Mouse (Mus musculus) hindbrain, postnatal 0 days (tissue): ENCODE data around the gene Dnaja4. TPM values are rescaled to one million over a fixed set of nuclear protein-coding genes. Genes with fewer than 3 reads are reported as not detected.

ENCODE experiments used
- ATAC-seq: fragments of 200-750 bp; cut with Nextera tagmentation; 2 replicates; pipeline ENCODE4 v1.8.0; 2017; ENCODE audit warnings: mild to moderate bottlenecking, moderate TSS enrichment, moderate library complexity
- DNase-seq: peaks from one replicate; pipeline ENCODE4 v3.0.0-alpha.2; 2015; ENCODE audit warnings: low spot score
- H3K27ac ChIP-seq: fragments of 300-500 bp; sonication (generic); 2 replicates; pipeline ENCODE4 v1.5.1; 2014; ENCODE audit warnings: mild to moderate bottlenecking
- H3K27me3 ChIP-seq: fragments of 300-500 bp; sonication (generic); 2 replicates; pipeline ENCODE4 v1.6.1; 2014; ENCODE audit warnings: low read length, mixed read lengths; ENCODE audit not compliant: insufficient read depth
- H3K36me3 ChIP-seq: fragments of 300-500 bp; sonication (generic); 2 replicates; pipeline ENCODE4 v1.6.1; 2014; ENCODE audit warnings: low read length, mixed read lengths; ENCODE audit not compliant: insufficient read depth
- H3K4me1 ChIP-seq: fragments of 300-500 bp; sonication (generic); 2 replicates; pipeline ENCODE4 v1.6.1; 2014; ENCODE audit warnings: antibody characterized with exemption, low read length, mixed read lengths; ENCODE audit not compliant: insufficient read depth
- H3K4me2 ChIP-seq: fragments of 300-500 bp; sonication (generic); 2 replicates; pipeline ENCODE4 v1.6.1; 2014; ENCODE audit warnings: low read depth, mild to moderate bottlenecking, low read length, moderate library complexity, mixed read lengths
- H3K4me3 ChIP-seq: fragments of 300-500 bp; sonication (generic); 2 replicates; pipeline ENCODE4 v1.5.1; 2014; ENCODE audit warnings: low read length
- H3K9ac ChIP-seq: fragments of 300-500 bp; sonication (generic); replicated peaks from 2 replicates; pipeline ENCODE4 v1.6.1; 2014; ENCODE audit warnings: mild to moderate bottlenecking, low read length, moderate library complexity, mixed read lengths
- H3K9me3 ChIP-seq: fragments of 300-500 bp; sonication (generic); 2 replicates; pipeline ENCODE4 v1.6.1; 2016; ENCODE audit warnings: low read length, mixed read lengths
- CTCF ChIP-seq: IDR thresholded peaks from 2 replicates; pipeline ENCODE4 v1.5.1; 2016; ENCODE audit warnings: antibody characterized with exemption, control low read depth, low read depth
- WGBS: fragments of 180-500 bp; shearing (Covaris S2); extraction: QIAGEN DNeasy Blood & Tissue Kit; methylation state at CpG from one replicate; pipeline ENCODE4 v1.1.7; 2014; 5-methylcytosine and 5-hydroxymethylcytosine counted together
- polyA plus RNA-seq: library from polyadenylated mRNA; unstranded; fragments of >200 nt; fragmentation: Nextera tagmentation; extraction: Ambion mirVana; gene quantifications from 2 replicates; pipeline ENCODE4 v1.2.1, GENCODE M21; 2015
- total RNA-seq: library from RNA; depleted of rRNA; stranded (reverse); fragments of >200 nt; gene quantifications from 2 replicates; pipeline ENCODE4 v1.2.3, GENCODE M21; 2014

The Dnaja4 gene
- total and polyA plus RNA-seq, 2 experiments from 2014 or later = 5.5 to 6.7 TPM

DNA sequence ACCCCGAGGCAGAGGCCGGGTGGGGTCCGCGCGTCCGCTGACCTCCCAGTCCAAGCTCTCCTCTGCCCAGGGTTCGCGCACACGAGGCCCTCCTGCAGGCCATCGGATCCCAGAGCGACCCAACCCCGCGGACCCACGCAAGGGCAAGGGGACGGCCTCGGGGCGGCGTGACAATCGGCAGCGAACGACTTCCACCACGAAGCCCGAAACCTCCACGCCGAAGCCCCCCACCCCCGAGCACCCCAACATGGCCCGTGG, 343 bp downstream of the Dnaja4 start:
- Histone ChIP-seq H3K27ac (peak overlapping the region; percentile 62; the same call in 1 of the 2 replicates), H3K4me3 (peak overlapping the region; percentile 75), H3K36me3 (no peaks in the 10 kb centered on the region), H3K4me1 (peaks cover 12% of the 10 kb centered on the region; the same call in 1 of the 2 replicates), H3K4me2 (peak overlapping the region; percentile 95), H3K27me3 (no peaks in the 10 kb centered on the region), H3K9ac (peak overlapping the region; percentile 90), H3K9me3 (no peaks in the 10 kb centered on the region; the same call in 1 of the 2 replicates)
- WGBS = 9% methylated on average over 27 of the region's 27 CpGs
- TF ChIP-seq CTCF = no peak; the same call in 1 of the 2 replicates
- peak; percentile 63 for ATAC-seq
- DNase-seq = no peak

GRCm38 (mm10) chr9:54699345-54700173, 886 bp downstream of the Dnaja4 start:
- under 1% methylated on average over 87 of the region's 92 CpGs for WGBS
- Histone ChIP-seq H3K36me3 (no peaks in the 10 kb centered on the region), H3K9me3 (no peaks in the 10 kb centered on the region; the same call in 1 of the 2 replicates), H3K4me2 (peak overlapping the region; percentile 95), H3K9ac (peak overlapping the region; percentile 90), H3K27me3 (no peaks in the 10 kb centered on the region), H3K27ac (peak overlapping the region; percentile 62; the same call in 1 of the 2 replicates), H3K4me1 (peaks cover 12% of the 10 kb centered on the region; the same call in 1 of the 2 replicates), H3K4me3 (peak overlapping the region; percentile 75)
- DNase-seq (peak; percentile 90), ATAC-seq (peak; percentile 87)
- no peak for TF ChIP-seq CTCF

GRCm38 (mm10) chr9:54700174-54700475, 1.5 kb downstream of the Dnaja4 start:
- H3K4me1 ChIP-seq = peaks cover 12% of the 10 kb centered on the region; the same call in 1 of the 2 replicates
- peak; percentile 25 for DNase-seq
- H3K9ac ChIP-seq = peak overlapping the region; percentile 90
- H3K9me3 ChIP-seq = no peaks in the 10 kb centered on the region; the same call in 1 of the 2 replicates
- WGBS = 22% methylated on average over 9 of the region's 9 CpGs
- peak overlapping the region; percentile 95 for H3K4me2 ChIP-seq
- TF ChIP-seq CTCF = no peak
- no peaks in the 10 kb centered on the region for H3K36me3 ChIP-seq
- H3K27me3 ChIP-seq = no peaks in the 10 kb centered on the region
- ATAC-seq = no peak
- peak overlapping the region; percentile 62; the same call in 1 of the 2 replicates for H3K27ac ChIP-seq
- H3K4me3 ChIP-seq = peak overlapping the region; percentile 75

GRCm38 (mm10) chr9:54700746-54701145, 2.1 kb downstream of the Dnaja4 start:
- Histone ChIP-seq H3K27me3 (no peaks in the 10 kb centered on the region), H3K4me1 (peaks cover 12% of the 10 kb centered on the region; the same call in 1 of the 2 replicates), H3K4me3 (peak overlapping the region; percentile 75), H3K4me2 (peak overlapping the region; percentile 95), H3K9me3 (no peaks in the 10 kb centered on the region; the same call in 1 of the 2 replicates), H3K36me3 (no peaks in the 10 kb centered on the region), H3K27ac (no peak overlapping the region), H3K9ac (no peak overlapping the region)
- no peak for DNase-seq
- WGBS = 84% methylated on average over 7 of the region's 7 CpGs
- no peak for TF ChIP-seq CTCF
- no peak for ATAC-seq

DNA sequence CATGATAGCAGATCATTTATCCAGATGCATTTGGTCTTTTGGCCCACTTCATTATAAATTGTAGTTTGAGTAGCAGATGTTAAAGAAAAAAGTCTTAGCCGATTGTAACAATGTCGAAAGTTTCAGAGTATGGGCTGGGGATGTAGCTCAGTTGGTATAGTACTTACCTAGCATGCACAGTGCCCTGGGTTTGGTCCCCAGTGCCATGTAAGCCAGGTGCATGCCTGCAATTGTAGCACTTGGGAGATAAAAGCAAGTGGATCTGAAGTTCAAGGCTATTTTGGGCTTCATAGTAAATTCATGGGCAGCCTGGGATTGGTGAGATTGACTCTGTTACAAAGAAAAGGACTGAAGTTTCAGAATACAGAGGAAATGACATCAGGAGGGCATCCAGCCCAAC, 3.9 kb downstream of the Dnaja4 start:
- Histone ChIP-seq H3K4me3 (no peak overlapping the region), H3K4me1 (peaks cover 12% of the 10 kb centered on the region; the same call in 1 of the 2 replicates), H3K9me3 (no peaks in the 10 kb centered on the region), H3K4me2 (no peak overlapping the region), H3K27ac (no peak overlapping the region), H3K9ac (no peak overlapping the region), H3K36me3 (no peaks in the 10 kb centered on the region), H3K27me3 (no peaks in the 10 kb centered on the region)
- DNase-seq (no peak), ATAC-seq (no peak)
- TF ChIP-seq CTCF = no peak
- 55% methylated on average over 2 of the region's 2 CpGs for WGBS

DNA sequence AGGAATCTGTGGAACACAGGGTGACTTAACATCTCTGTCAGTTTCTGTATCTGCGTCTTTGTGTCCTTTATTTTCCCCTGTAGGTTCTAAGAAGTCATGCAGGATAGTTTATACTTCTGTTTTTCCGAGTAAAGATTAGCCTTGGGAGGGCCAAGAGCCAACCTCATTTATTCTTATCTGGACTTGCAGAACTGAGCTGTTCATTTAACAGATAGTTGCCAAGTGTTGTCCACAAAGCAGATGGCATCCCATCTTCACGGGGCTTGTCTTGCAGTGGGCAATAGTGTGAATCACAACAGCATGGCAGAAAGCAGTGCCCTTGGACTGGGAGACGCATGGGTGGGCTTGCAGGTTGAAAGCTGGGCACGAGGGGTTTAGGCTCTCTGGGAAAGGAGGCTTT, 5.7 kb downstream of the Dnaja4 start:
- TF ChIP-seq CTCF = no peak
- WGBS = 61% methylated on average over 5 of the region's 5 CpGs
- Histone ChIP-seq H3K27ac (no peak overlapping the region), H3K4me1 (peaks cover 8% of the 10 kb centered on the region; the same call in 1 of the 2 replicates), H3K9me3 (no peaks in the 10 kb centered on the region), H3K27me3 (no peaks in the 10 kb centered on the region), H3K4me3 (no peak overlapping the region), H3K36me3 (no peaks in the 10 kb centered on the region), H3K4me2 (no peak overlapping the region), H3K9ac (no peak overlapping the region)
- no peak for DNase-seq
- ATAC-seq = no peak

GRCm38 (mm10) chr9:54705561-54705960, 6.9 kb downstream of the Dnaja4 start:
- H3K9me3 ChIP-seq = no peaks in the 10 kb centered on the region
- H3K36me3 ChIP-seq = peaks cover 3% of the 10 kb centered on the region; the same call in 1 of the 2 replicates
- no peak overlapping the region for H3K4me2 ChIP-seq
- H3K27ac ChIP-seq = no peak overlapping the region
- no peak for TF ChIP-seq CTCF
- H3K9ac ChIP-seq = no peak overlapping the region
- no peak overlapping the region for H3K4me3 ChIP-seq
- peaks cover 4% of the 10 kb centered on the region; the same call in 1 of the 2 replicates for H3K4me1 ChIP-seq
- no peak for DNase-seq
- ATAC-seq = no peak
- 44% methylated on average over 1 of the region's 1 CpGs for whole genome bisulfite sequencing
- H3K27me3 ChIP-seq = no peaks in the 10 kb centered on the region
